Mouse (Mus musculus) stomach, postnatal 0 days (tissue): ENCODE measurements around the gene Cdc42ep3. TPM values are rescaled to one million over a fixed set of nuclear protein-coding genes. Genes with fewer than 3 reads are reported as not detected.

Source experiments
- ATAC-seq: fragments of 200-750 bp; cut with Nextera tagmentation; 2 replicates; pipeline ENCODE4 v1.8.0; 2017; ENCODE audit not compliant: low FRiP score, low TSS enrichment
- DNase-seq: peaks from one replicate; pipeline ENCODE4 v3.0.0-alpha.2; 2016; ENCODE audit warnings: low spot score
- H3K27ac ChIP-seq: fragments of 300-500 bp; sonication (generic); replicated peaks from 2 replicates; pipeline ENCODE4 v1.5.1; 2014; ENCODE audit warnings: mild to moderate bottlenecking, control low read depth
- H3K27me3 ChIP-seq: fragments of 300-500 bp; sonication (generic); 2 replicates; pipeline ENCODE4 v1.6.1; 2014; ENCODE audit warnings: low read length; ENCODE audit not compliant: control insufficient read depth, insufficient read depth
- H3K36me3 ChIP-seq: fragments of 300-500 bp; sonication (generic); 2 replicates; pipeline ENCODE4 v1.6.1; 2014; ENCODE audit warnings: low read length, mixed read lengths; ENCODE audit not compliant: control insufficient read depth, insufficient read depth
- H3K4me1 ChIP-seq: fragments of 300-500 bp; sonication (generic); replicated peaks from 2 replicates; pipeline ENCODE4 v1.6.1; 2014; ENCODE audit warnings: antibody characterized with exemption; ENCODE audit not compliant: control insufficient read depth, insufficient read depth
- H3K4me2 ChIP-seq: fragments of 300-500 bp; sonication (generic); replicated peaks from 2 replicates; pipeline ENCODE4 v1.6.1; 2014; ENCODE audit warnings: low read depth, mild to moderate bottlenecking, control low read depth, moderate library complexity
- H3K4me3 ChIP-seq: fragments of 300-500 bp; sonication (generic); 2 replicates; pipeline ENCODE4 v1.5.1; 2014; ENCODE audit warnings: low read depth, low read length, control low read depth
- H3K9ac ChIP-seq: fragments of 300-500 bp; sonication (generic); 2 replicates; pipeline ENCODE4 v1.6.1; 2014; ENCODE audit warnings: mild to moderate bottlenecking, low read length, control low read depth, mixed read lengths
- H3K9me3 ChIP-seq: fragments of 300-500 bp; sonication (generic); 2 replicates; pipeline ENCODE4 v1.6.1; 2016; ENCODE audit warnings: low read length; ENCODE audit not compliant: control insufficient read depth
- CTCF ChIP-seq: IDR thresholded peaks from 2 replicates; pipeline ENCODE4 v1.5.1; 2016; ENCODE audit warnings: antibody characterized with exemption, low read depth, mild to moderate bottlenecking, moderate library complexity
- EP300 ChIP-seq: optimal IDR thresholded peaks from 2 replicates; pipeline ENCODE3; 2016; ENCODE audit warnings: antibody characterized with exemption
- WGBS: fragments of 180-500 bp; shearing (Covaris S2); extraction: QIAGEN DNeasy Blood & Tissue Kit; methylation state at CpG from one replicate; pipeline ENCODE4 v1.1.7; 2014; 5-methylcytosine and 5-hydroxymethylcytosine counted together
- polyA plus RNA-seq: library from polyadenylated mRNA; unstranded; fragments of >200 nt; fragmentation: Nextera tagmentation; extraction: Ambion mirVana; gene quantifications from 2 replicates; pipeline ENCODE4 v1.2.1, GENCODE M21; 2015

Gene Cdc42ep3
- 56.9 and 62.6 TPM in 2 replicates for polyA plus RNA-seq

GRCm38 (mm10) chr17:79354444-79355270 is at the start of gene Cdc42ep3:
Gene Cdc42ep3, minus strand, starts transcription at chr17:79355091.
- no peaks in the 10 kb centered on the region for H3K36me3 ChIP-seq
- ATAC-seq (peak; percentile 93), DNase-seq (peak; percentile 93)
- peak within 1 kb of the TSS; percentile 77 for H3K9ac ChIP-seq
- H3K4me1 ChIP-seq: peaks cover 3% of the 10 kb centered on the region
- WGBS: 1% methylated on average over 64 of the region's 74 CpGs
- no peaks in the 10 kb centered on the region for H3K27me3 ChIP-seq
- TF ChIP-seq CTCF (peak; percentile 41; the same call in 1 of the 2 replicates), EP300 (no peak)
- no peaks in the 10 kb centered on the region for H3K9me3 ChIP-seq
- H3K27ac ChIP-seq: peak within 1 kb of the TSS; percentile 90
- H3K4me3 ChIP-seq: peak within 1 kb of the TSS; percentile 73
- H3K4me2 ChIP-seq: peak within 1 kb of the TSS; percentile 100

DNA sequence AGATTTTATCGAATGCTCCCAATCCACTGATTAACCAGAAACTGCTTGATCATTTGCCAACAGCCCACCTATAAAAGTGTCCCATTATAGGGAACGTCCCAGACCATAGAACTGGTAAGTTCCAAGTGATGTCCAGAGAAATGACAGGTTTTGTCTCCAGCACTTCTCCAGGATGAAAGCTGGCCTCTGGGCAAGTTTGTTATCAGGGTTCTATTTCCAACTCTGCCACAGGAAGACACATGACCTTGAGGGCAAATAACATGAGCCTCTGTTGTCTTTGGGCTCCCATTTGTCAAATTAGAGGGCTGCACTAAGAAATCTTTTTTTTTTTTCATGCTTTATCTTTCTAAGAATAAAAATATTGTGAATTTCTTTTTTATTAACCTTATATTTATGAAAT is 45.5 kb upstream of the Cdc42ep3 start:
- no peaks in the 10 kb centered on the region for H3K27me3 ChIP-seq
- H3K4me2 ChIP-seq: no peak overlapping the region
- no peak for ATAC-seq
- no peaks in the 10 kb centered on the region for H3K4me1 ChIP-seq
- no peaks in the 10 kb centered on the region for H3K36me3 ChIP-seq
- DNase-seq: no peak
- H3K27ac ChIP-seq: no peak overlapping the region
- TF ChIP-seq EP300: no peak
- WGBS: 79% methylated on average over 2 of the region's 2 CpGs
- H3K9ac ChIP-seq: no peak overlapping the region
- no peaks in the 10 kb centered on the region for H3K9me3 ChIP-seq
- no peak overlapping the region for H3K4me3 ChIP-seq

- no peaks in the 10 kb centered on the region; the same call in 1 of the 2 replicates for H3K4me1 ChIP-seq
Observed at GRCm38 (mm10) chr17:79398416-79398815, 43.5 kb upstream of the Cdc42ep3 start.

DNA sequence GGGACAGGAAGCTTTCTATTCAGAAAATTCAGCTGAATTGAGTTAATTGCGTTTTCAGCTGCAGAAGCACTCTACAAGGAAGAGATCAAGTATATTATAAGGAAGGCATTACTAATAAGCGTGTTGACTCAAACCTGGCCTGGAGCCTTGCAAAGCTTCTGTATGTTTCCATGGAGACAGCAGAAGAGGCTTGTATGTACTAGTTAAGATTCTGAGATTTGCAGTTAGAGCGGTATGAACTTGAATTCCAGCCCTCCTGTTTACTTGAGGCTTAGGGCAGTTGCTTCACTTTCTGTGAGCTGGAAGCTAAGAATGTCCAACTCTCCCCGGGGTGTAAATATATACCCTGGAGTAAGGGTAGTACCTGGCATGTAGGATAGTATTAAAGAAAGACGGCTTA is 39.9 kb upstream of the Cdc42ep3 start:
- ATAC-seq (peak; percentile 96), DNase-seq (peak; percentile 52)
- Histone ChIP-seq H3K9me3 (no peaks in the 10 kb centered on the region), H3K4me2 (no peak overlapping the region), H3K4me3 (no peak overlapping the region), H3K4me1 (no peaks in the 10 kb centered on the region; the same call in 1 of the 2 replicates), H3K27me3 (no peaks in the 10 kb centered on the region), H3K27ac (peak overlapping the region; percentile 56), H3K9ac (no peak overlapping the region), H3K36me3 (no peaks in the 10 kb centered on the region)
- TF ChIP-seq CTCF: no peak
- no peak for TF ChIP-seq EP300
- WGBS: 32% methylated on average over 5 of the region's 5 CpGs

More at GRCm38 (mm10) chr17:79398416-79398815, 43.5 kb upstream of the Cdc42ep3 start:
- WGBS: 77% methylated on average over 3 of the region's 3 CpGs
- Histone ChIP-seq H3K36me3 (no peaks in the 10 kb centered on the region), H3K9ac (no peak overlapping the region), H3K4me3 (no peak overlapping the region), H3K4me2 (no peak overlapping the region), H3K9me3 (no peaks in the 10 kb centered on the region), H3K27ac (no peak overlapping the region), H3K27me3 (no peaks in the 10 kb centered on the region)
- no peak for ATAC-seq
- no peak for DNase-seq
- TF ChIP-seq EP300 (no peak), CTCF (no peak)

DNA sequence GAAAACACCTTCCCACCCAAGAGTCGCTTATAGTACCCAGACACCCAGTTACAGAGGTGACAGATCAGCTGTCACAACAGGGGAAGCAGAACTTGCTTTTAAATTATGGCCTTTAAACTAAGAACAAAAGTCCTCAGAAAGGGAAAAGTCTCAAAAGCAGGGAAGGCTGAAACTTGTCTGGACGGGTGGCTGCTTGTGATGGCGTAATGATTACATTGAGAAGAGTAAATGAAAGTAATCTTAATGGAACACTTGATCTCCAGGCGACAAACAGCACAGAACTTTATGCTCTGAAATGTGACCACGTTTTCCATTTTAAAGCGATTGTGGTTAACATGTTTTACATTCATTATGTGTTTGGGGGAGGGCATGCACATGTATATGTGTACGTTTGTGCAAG is 39.0 kb upstream of the Cdc42ep3 start:
- Histone ChIP-seq H3K4me3 (no peak overlapping the region), H3K4me2 (no peak overlapping the region), H3K9me3 (no peaks in the 10 kb centered on the region), H3K27ac (peak overlapping the region; percentile 53), H3K9ac (no peak overlapping the region), H3K4me1 (no peaks in the 10 kb centered on the region; the same call in 1 of the 2 replicates), H3K36me3 (no peaks in the 10 kb centered on the region), H3K27me3 (no peaks in the 10 kb centered on the region)
- no peak for DNase-seq
- WGBS: 43% methylated on average over 7 of the region's 7 CpGs
- TF ChIP-seq CTCF: no peak
- TF ChIP-seq EP300: no peak
- ATAC-seq: no peak; the same call in 1 of the 2 replicates

DNA sequence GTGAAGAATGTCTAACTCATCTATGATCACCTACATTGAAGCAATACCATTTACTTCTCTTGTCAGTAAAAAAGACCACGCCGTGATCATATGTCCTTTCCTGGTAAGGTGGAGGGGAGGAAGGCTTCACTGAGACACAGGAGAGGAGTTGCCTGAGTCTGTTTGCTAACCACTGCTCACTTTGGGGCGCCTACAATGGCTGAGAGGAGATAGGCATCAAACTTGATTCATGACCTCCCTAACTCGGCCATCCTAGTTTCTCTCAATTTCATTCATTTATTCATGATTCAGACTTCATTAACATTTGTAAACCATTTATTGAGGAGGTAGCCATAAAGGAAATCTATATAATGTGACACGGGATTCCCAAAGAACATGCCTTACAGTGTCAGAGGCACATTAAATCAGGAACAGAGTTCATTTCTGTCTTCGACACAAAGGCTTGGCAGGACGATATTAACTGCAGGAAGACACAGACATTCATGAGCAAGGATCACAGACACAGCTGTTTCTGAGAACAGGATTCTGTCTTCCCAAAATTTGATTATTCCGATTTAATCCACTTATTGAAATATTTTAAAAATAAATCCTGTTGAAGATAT is 32.7 kb upstream of the Cdc42ep3 start:
- Histone ChIP-seq H3K36me3 (no peaks in the 10 kb centered on the region), H3K4me3 (no peak overlapping the region), H3K9ac (no peak overlapping the region), H3K27me3 (no peaks in the 10 kb centered on the region), H3K27ac (no peak overlapping the region), H3K4me1 (no peaks in the 10 kb centered on the region), H3K4me2 (no peak overlapping the region), H3K9me3 (no peaks in the 10 kb centered on the region)
- WGBS: 73% methylated on average over 8 of the region's 8 CpGs
- DNase-seq: no peak
- ATAC-seq: no peak
- TF ChIP-seq EP300 (no peak), CTCF (no peak)
